Mouse (Mus musculus): Measurements from ENCODE around the gene 4933425L06Rik.

The 4933425L06Rik gene

GRCm38 (mm10) chr13:105081862-105082261 lies at the start of gene 4933425L06Rik:
TSS of gene 4933425L06Rik (plus strand) at chr13:105082122.
- no peak for DNase-seq

- no peak for DNase-seq
Measured at GRCm38 (mm10) chr13:105037816-105038215, 44.1 kb upstream of the 4933425L06Rik start.

GRCm38 (mm10) chr13:105038334-105038733 lies 43.6 kb upstream of the 4933425L06Rik start:
- DNase-seq: no peak

- no peak for DNase-seq
Measured at GRCm38 (mm10) chr13:105043882-105044281, 38.0 kb upstream of the 4933425L06Rik start.

GRCm38 (mm10) chr13:105047377-105047776 lies 34.5 kb upstream of the 4933425L06Rik start:
- no peak for DNase-seq

GRCm38 (mm10) chr13:105048662-105049061 lies 33.3 kb upstream of the 4933425L06Rik start:
- DNase-seq: peak; percentile 26

- peak; percentile 62 for DNase-seq
Measured at GRCm38 (mm10) chr13:105051432-105051831, 30.5 kb upstream of the 4933425L06Rik start.

- peak; percentile 31 for DNase-seq
Measured at GRCm38 (mm10) chr13:105053618-105054017, 28.3 kb upstream of the 4933425L06Rik start.

- peak; percentile 77 for DNase-seq
Measured at GRCm38 (mm10) chr13:105054181-105054940, 27.6 kb upstream of the 4933425L06Rik start, which contains the start of gene Rgs7bp. TSS of gene Rgs7bp (minus strand) at chr13:105054930.

- no peak for DNase-seq
Measured at GRCm38 (mm10) chr13:105054941-105055309, 27.0 kb upstream of the 4933425L06Rik start.

GRCm38 (mm10) chr13:105055374-105055773 lies 26.5 kb upstream of the 4933425L06Rik start:
- DNase-seq: no peak

GRCm38 (mm10) chr13:105066119-105066518 lies 15.8 kb upstream of the 4933425L06Rik start:
- DNase-seq: no peak

GRCm38 (mm10) chr13:105066890-105067845 lies 14.8 kb upstream of the 4933425L06Rik start:
- DNase-seq: no peak

- no peak for DNase-seq
Measured at GRCm38 (mm10) chr13:105089276-105089675, 7.4 kb downstream of the 4933425L06Rik start.

GRCm38 (mm10) chr13:105096316-105096715 lies 14.4 kb downstream of the 4933425L06Rik start:
- no peak for DNase-seq

- no peak for DNase-seq
Measured at GRCm38 (mm10) chr13:105100705-105101104, 18.8 kb downstream of the 4933425L06Rik start.

GRCm38 (mm10) chr13:105104385-105104784 lies 22.5 kb downstream of the 4933425L06Rik start:
- DNase-seq: no peak

- no peak for DNase-seq
Measured at GRCm38 (mm10) chr13:105111599-105111998, 29.7 kb downstream of the 4933425L06Rik start.

GRCm38 (mm10) chr13:105121617-105122016 lies 39.7 kb downstream of the 4933425L06Rik start:
- no peak for DNase-seq

- DNase-seq: no peak
Measured at GRCm38 (mm10) chr13:105122092-105122491, 40.2 kb downstream of the 4933425L06Rik start.

GRCm38 (mm10) chr13:105130080-105130479 lies 48.2 kb downstream of the 4933425L06Rik start:
- DNase-seq: no peak

- no peak for DNase-seq
Measured at GRCm38 (mm10) chr13:105132370-105132769, 50.4 kb downstream of the 4933425L06Rik start.

- DNase-seq: no peak
Measured at GRCm38 (mm10) chr13:105132776-105133175, 50.9 kb downstream of the 4933425L06Rik start.
